Mouse (Mus musculus) kidney, adult 2 months (tissue): ENCODE measurements around the gene Emb. TPM values are rescaled to one million over a fixed set of nuclear protein-coding genes. Genes with fewer than 3 reads are reported as not detected.
A peak's percentile ranks its signal among the peaks of the same experiment; 100 is the strongest.

Experiments
- DNase-seq: peaks from one replicate; pipeline ENCODE4 v3.0.0; 2021
- H3K27ac ChIP-seq: fragments of 200-500 bp; 2 replicates; pipeline ENCODE4 v1.5.1; 2012; ENCODE audit warnings: low read depth, low read length, control low read depth, inconsistent platforms; ENCODE audit not compliant: insufficient read depth
- H3K27me3 ChIP-seq: fragments of 200-500 bp; replicated peaks from 2 replicates; pipeline ENCODE4 v1.6.1; 2012; ENCODE audit warnings: mild to moderate bottlenecking, moderate library complexity, low read length, inconsistent platforms; ENCODE audit not compliant: control insufficient read depth, insufficient read depth
- H3K36me3 ChIP-seq: fragments of 200-500 bp; 2 replicates; pipeline ENCODE4 v1.6.1; 2012; ENCODE audit warnings: mild to moderate bottlenecking, moderate library complexity, low read length, inconsistent platforms; ENCODE audit not compliant: control insufficient read depth, insufficient read depth
- H3K4me1 ChIP-seq: fragments of 200-500 bp; 2 replicates; pipeline ENCODE4 v1.6.1; 2011; ENCODE audit warnings: low read length; ENCODE audit not compliant: control insufficient read depth, insufficient read depth
- H3K4me3 ChIP-seq: fragments of 200-500 bp; 2 replicates; pipeline ENCODE4 v1.5.1; 2011; ENCODE audit warnings: mild to moderate bottlenecking, low read depth, low read length, control low read depth; ENCODE audit not compliant: insufficient read depth
- CTCF ChIP-seq: fragments of 200-500 bp; conservative IDR thresholded peaks from 2 replicates; pipeline ENCODE4 v1.5.1; 2011; ENCODE audit warnings: low read depth, mild to moderate bottlenecking, control low read depth, low read length, moderate library complexity, mixed read lengths; ENCODE audit not compliant: insufficient read depth, insufficient read length
- POLR2A ChIP-seq: fragments of 200-500 bp; IDR thresholded peaks from one replicate; pipeline ENCODE4 v1.6.1; 2011; ENCODE audit warnings: low read depth, low read length, control low read depth
- WGBS: fragments of 180-500 bp; shearing (Covaris S2); methylation state at CpG from one replicate; pipeline ENCODE4 v1.1.7; 2018; 5-methylcytosine and 5-hydroxymethylcytosine counted together
- polyA plus RNA-seq: library from polyadenylated mRNA; depleted of rRNA; stranded (reverse); fragments of >200 nt; gene quantifications from 2 replicates; pipeline ENCODE4 v1.2.3, GENCODE M21; 2012

The Emb gene
- polyA plus RNA-seq, 1 experiment = 13.7 TPM

DNA sequence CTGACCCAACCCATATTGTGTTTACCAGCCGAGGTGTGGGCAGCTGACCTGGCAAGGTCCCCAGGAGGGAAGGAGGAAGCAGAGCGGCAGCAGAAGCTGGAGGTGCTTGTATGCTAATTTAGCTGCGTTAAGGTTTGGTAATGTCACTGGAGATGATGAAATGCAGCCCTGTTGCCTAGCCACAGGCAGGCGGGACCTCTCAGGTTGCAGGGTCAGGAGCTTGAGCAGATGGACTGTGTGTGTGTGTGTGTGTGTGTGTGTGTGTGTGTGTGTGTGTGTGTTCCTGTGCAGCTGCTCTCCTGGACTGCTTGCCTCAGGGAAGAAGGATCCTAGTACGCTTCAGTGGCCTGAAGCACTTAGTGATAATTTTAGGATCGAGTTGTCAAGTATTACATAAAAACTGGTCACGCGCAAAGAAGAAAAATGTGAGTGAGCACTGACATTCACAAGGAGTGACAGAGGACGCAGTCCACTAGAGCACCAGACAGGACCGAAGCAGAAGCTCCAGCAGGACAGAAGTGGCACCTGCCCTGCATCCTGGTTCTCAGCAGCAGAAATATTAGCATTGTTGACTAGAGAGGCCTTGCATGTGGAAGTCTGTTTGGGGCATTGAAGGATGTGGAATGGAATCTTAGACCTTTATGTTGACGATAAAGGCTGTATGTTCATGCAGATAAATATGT, 27.3 kb downstream of the Emb start:
- DNase-seq = peak; percentile 66
- Histone ChIP-seq H3K36me3 (no peaks in the 10 kb centered on the region), H3K27ac (peak overlapping the region; percentile 1; the same call in 1 of the 2 replicates), H3K27me3 (no peaks in the 10 kb centered on the region), H3K4me1 (no peaks in the 10 kb centered on the region), H3K4me3 (no peak overlapping the region)
- WGBS = 26% methylated on average over 11 of the region's 11 CpGs
- TF ChIP-seq POLR2A (no peak), CTCF (no peak)

GRCm38 (mm10) chr13:117237111-117237510, 28.8 kb downstream of the Emb start:
- no peak for DNase-seq
- TF ChIP-seq POLR2A (no peak), CTCF (no peak)
- no peak overlapping the region for H3K27ac ChIP-seq
- H3K4me3 ChIP-seq = no peak overlapping the region
- 87% methylated on average over 4 of the region's 4 CpGs for WGBS
- H3K27me3 ChIP-seq = no peaks in the 10 kb centered on the region
- no peaks in the 10 kb centered on the region for H3K36me3 ChIP-seq
- no peaks in the 10 kb centered on the region for H3K4me1 ChIP-seq

DNA sequence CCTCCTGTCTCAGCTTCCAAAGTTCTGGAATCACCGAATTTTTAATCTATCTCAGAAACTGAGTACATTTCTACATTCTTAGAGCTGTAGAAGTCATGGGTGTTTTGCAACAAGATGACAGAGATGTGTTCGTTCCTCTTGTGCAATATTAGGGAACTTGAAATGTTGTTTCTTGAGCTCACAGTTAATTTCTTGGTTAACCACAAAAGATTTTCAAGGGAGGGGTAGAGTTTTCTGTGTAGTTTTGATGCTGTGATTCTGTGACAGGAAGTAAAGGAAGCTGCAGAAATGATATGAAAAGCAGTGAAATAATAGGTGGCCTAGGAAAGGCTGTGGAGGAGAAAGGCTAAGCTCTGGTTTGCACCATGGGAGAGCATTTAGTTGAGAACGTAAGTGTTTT, 33.7 kb downstream of the Emb start:
- Histone ChIP-seq H3K27ac (no peak overlapping the region), H3K27me3 (no peaks in the 10 kb centered on the region), H3K36me3 (no peaks in the 10 kb centered on the region), H3K4me1 (no peaks in the 10 kb centered on the region), H3K4me3 (no peak overlapping the region)
- DNase-seq = no peak
- TF ChIP-seq POLR2A = no peak
- TF ChIP-seq CTCF = no peak
- WGBS = 82% methylated on average over 3 of the region's 3 CpGs

- WGBS = 80% methylated on average over 5 of the region's 5 CpGs
- no peak overlapping the region for H3K27ac ChIP-seq
These were observed 34.3 kb downstream of the Emb start for GRCm38 (mm10) chr13:117242621-117243020.

GRCm38 (mm10) chr13:117260704-117261103, 52.4 kb downstream of the Emb start:
- Histone ChIP-seq H3K27me3 (no peaks in the 10 kb centered on the region), H3K4me3 (no peak overlapping the region), H3K36me3 (no peaks in the 10 kb centered on the region), H3K4me1 (no peaks in the 10 kb centered on the region), H3K27ac (no peak overlapping the region)
- no peak for TF ChIP-seq CTCF
- TF ChIP-seq POLR2A = no peak
- 84% methylated on average over 4 of the region's 4 CpGs for WGBS
- no peak for DNase-seq

More at GRCm38 (mm10) chr13:117242621-117243020, 34.3 kb downstream of the Emb start:
- no peaks in the 10 kb centered on the region for H3K27me3 ChIP-seq
- TF ChIP-seq CTCF (no peak), POLR2A (no peak)
- DNase-seq = no peak
- no peaks in the 10 kb centered on the region for H3K4me1 ChIP-seq
- no peak overlapping the region for H3K4me3 ChIP-seq
- no peaks in the 10 kb centered on the region for H3K36me3 ChIP-seq

GRCm38 (mm10) chr13:117266156-117266555, 57.8 kb downstream of the Emb start:
- Histone ChIP-seq H3K4me3 (no peak overlapping the region), H3K27me3 (no peaks in the 10 kb centered on the region), H3K27ac (no peak overlapping the region), H3K4me1 (no peaks in the 10 kb centered on the region), H3K36me3 (no peaks in the 10 kb centered on the region)
- no peak for TF ChIP-seq POLR2A
- TF ChIP-seq CTCF = no peak
- DNase-seq = no peak
- 60% methylated on average over 2 of the region's 2 CpGs for WGBS

GRCm38 (mm10) chr13:117267963-117268362, 59.6 kb downstream of the Emb start:
- DNase-seq = no peak
- TF ChIP-seq CTCF (no peak), POLR2A (no peak)
- Histone ChIP-seq H3K27me3 (no peaks in the 10 kb centered on the region), H3K36me3 (no peaks in the 10 kb centered on the region), H3K4me1 (no peaks in the 10 kb centered on the region), H3K4me3 (no peak overlapping the region), H3K27ac (no peak overlapping the region)
- WGBS = 91% methylated on average over 14 of the region's 14 CpGs

DNA sequence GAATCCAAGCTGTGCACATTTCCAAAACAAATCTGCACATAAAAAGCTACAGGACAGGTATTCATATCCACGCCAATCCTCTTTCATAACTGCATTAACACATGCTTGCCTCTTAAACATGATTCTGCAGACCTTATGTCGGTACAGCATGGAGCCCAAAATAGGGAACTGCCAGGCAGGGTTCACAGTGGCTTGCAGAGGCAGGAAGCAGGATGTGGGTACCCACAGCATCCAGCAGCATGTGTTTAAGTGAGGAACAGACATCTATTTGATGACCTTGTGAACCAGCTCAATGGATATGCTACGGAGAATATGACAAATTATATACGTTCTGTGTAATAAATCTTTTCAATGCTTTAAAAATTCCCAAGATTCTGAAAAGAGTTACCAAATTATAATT, 75.7 kb downstream of the Emb start:
- Histone ChIP-seq H3K27ac (no peak overlapping the region), H3K27me3 (no peaks in the 10 kb centered on the region), H3K36me3 (no peaks in the 10 kb centered on the region), H3K4me3 (no peak overlapping the region), H3K4me1 (no peaks in the 10 kb centered on the region)
- 85% methylated on average over 4 of the region's 4 CpGs for WGBS
- peak; percentile 27 for DNase-seq
- TF ChIP-seq POLR2A (no peak), CTCF (no peak)
